Mouse (Mus musculus) ovary, postnatal 14 days (tissue): ENCODE results near the gene Ipo9.
A peak's percentile ranks its signal among the peaks of the same experiment; 100 is the strongest.

Source experiments
- DNase-seq: peaks from one replicate; pipeline ENCODE4 v3.0.0; 2022; ENCODE audit warnings: low spot score

The Ipo9 gene

DNA sequence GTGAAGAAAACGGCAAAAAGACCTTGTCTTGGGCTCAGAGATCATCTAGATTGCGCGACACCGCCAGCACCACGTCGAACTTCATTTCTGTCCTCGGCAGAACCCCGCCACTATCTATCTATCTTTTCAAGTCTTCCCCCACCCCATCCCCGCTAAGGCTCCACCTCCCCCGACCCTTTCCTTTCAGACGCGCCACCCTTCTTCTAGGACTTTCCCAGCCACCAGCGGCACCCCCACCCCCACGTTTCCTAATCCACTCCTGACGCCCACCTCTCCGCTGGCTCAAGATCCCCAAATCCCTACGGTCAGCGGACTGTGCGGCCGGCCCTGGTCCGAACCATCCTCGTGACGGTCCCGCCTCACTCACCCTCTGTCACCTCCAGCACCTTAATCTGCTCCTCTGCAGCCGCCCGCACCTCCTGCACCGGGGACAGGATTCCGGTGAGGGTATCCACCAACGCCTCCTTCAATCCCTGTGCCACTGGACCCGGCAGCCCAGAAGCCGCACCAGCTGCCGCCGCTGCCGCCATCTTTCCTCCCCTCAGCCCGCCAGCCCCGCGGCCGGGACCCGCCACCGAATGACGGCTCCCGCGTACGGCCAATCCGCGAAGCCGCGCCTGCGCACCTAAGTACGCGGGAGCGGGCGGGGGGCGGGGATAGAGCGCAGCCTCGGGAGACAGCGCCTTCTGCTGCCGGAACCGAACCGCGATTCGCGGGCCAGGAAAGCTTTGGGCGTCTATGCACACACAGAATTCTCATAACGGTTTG is at the start of gene Ipo9:
Ipo9 (minus strand) TSS at position 599 of the 768 bp plus-strand sequence.
- peak; percentile 89 for DNase-seq

DNA sequence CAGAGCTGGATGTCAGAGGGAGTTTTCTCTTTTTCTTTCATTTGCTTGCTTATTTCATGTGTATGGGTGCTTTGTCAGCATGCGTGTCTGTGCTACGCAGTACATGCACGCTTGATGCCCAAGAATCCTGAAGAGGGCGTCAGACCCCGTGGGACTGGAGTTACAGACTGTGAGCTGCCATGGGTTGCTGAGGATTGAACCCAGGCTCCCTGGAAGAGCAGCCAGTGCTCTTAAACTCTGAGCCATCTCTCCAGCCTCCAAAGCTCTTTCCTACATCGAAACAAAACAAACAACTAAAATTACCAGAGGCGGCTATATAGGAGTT is 45.2 kb upstream of the Ipo9 start:
- DNase-seq: no peak

DNA sequence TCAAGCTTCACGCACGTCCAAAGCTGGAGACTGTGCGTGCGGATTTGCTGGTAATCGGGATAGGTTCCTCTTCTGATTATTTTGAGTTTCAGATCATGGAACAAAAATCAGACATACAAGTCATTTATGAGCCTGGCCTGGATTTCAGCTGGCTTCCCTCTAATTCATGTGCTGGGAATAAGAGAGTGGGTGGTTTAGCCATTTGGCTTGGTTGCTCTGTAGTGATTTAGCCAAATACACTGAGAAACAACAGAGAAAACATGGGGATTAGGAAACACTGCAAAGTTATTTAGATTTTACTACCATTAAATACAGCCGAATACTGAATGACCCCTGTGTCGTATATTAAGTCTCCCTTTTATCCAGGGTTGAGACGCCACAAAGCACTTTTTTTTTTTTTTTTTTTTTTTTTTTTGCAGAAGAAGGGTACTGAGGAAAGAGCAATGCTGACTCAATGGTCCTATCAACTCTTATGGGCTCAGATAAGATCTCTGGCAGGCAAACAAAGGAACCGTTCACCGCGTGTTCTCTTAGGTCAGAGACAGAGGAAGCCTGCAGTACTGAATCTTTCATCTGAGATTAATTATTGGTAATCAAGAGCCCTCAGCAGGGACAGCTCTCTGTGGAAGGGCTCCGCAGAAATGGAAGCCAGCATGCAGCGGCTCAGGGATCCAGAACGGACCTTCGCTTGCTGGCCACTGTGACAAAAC is 44.7 kb upstream of the Ipo9 start:
- DNase-seq: peak; percentile 34

DNA sequence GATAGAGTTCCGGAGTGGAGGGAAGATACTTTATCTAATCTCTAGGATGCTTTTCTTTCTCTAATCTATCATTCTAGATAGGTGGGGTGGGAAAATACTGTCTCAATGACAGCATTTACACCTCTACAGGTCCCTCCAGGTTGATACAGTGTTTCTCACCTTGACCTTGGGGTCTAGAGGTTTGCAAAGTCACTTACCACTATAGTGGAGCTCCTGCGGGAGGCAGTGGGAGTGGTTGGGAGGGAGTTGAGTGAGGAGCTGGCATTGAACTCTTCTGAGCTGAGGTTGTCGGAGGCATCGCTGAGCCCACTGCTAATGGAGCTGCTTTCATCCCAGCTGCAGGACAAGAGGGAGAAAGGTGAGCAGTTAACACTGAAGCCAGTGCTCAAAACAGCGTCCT is 42.2 kb upstream of the Ipo9 start:
- no peak for DNase-seq

DNA sequence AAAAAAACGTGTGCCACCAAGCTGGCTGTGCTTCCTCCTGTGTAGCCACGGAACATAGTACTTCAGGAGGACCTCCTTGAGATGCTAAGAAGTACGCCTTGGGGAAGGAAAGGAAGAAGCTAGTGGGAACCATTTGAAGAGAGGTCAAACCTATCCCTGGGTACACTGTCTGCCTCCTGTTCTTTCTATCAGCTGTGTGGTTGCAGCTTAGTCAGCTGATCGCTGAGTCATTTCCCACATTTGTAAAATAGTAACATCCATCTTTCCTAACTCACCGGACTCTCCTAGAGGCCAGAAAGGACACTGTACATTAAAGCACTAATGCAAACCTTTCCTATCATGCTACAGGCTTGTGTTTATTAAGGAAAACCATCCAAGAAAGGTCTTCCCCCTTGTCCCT is 41.4 kb upstream of the Ipo9 start:
- DNase-seq: no peak

DNA sequence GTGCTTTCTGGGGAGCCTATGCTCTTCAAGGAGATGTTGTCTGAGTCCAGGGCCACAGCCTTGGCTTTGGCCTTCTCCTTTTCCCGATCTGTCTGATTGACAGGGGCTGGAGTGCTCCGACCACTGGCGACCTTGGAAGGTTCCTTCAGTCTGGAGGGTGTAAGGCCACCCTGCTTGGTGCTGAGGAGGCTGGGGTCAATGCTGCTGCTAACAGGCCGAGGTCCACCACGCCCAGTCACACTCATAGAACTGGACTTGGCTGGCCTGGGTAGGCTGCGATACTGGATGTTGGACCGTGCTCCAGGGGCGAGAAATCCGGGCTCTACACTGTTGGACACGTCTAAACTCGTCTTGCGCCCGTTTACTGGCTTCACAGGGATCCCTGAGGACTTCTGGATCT is 40.2 kb upstream of the Ipo9 start:
- DNase-seq: no peak

DNA sequence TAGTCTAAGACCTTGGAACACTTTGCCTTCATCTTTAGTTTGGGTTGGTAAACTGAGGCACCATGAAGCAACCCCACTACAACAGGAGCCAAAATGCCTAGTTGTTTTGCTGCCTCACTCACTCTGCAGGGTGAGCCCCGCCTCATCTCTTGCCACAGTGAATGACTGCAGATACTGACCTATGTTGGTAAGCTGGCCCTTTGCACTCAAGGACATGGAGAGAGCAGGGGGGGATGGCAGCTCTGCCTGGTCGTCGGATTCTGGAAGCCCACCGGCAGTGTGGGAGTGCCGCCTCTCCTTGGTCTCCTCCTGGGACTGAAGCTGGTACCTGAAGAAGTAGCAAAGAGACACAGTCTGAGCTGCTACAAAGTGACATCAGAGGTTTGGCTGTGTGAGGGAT is 37.2 kb upstream of the Ipo9 start:
- no peak for DNase-seq

DNA sequence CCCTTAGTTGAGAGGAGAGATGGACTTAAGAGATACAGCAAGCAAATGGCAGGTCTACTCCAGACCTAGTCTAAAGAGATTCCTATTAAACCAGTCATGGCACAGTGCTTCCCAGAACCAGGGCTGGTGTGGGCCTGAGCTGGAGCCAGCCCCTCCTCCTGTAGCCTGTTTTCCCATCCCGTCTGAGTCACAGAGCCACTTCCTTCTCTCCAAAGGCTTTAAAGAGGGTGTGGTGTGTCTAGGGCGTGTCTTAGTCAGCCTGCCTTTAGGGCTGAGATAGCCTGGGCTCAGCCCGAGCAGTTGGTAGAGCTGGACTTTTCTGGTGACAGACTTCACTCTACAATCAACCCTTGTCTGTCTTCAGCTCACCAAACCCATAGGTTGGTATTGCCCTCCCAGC is 36.6 kb upstream of the Ipo9 start:
- DNase-seq: no peak

DNA sequence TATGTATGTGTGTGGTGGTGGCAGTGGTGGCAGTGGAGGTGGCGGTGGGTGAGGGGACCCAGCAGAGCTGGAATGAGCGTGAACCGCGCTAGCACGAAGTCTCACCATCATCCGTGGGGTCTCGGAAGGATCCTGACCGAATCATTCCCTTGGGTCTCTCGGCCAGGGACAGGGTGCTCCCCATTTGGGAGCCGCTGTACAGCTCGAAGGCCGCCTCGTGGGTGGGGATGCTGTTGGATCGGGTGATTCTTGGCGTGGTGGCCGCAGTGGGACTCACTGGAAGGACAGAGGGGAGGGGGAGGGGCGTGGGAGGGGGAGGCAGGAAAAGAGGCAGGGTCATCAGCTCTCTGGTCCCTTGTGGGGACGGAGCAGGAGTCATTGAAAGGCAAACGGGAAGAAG is 35.4 kb upstream of the Ipo9 start:
- no peak for DNase-seq

DNA sequence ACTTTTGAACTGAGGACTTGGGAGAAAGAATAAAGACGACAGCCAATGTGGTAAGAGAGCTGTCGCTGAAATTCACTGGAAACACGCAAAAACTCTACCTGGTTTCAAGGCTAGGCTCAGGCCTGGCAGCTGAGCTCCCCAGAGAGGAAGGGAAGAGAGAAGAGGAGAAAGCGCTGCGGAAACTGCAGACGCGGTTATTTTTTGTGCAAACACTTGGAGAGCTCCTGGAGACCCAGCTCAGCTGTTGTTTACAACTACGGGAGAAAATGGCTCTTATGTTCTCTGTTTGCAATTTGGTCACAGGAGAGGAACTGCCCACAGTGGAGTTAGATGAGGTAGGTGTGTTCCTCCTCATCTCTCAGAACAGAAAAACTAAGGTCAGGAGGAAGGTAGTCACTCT is 32.4 kb upstream of the Ipo9 start:
- no peak for DNase-seq

DNA sequence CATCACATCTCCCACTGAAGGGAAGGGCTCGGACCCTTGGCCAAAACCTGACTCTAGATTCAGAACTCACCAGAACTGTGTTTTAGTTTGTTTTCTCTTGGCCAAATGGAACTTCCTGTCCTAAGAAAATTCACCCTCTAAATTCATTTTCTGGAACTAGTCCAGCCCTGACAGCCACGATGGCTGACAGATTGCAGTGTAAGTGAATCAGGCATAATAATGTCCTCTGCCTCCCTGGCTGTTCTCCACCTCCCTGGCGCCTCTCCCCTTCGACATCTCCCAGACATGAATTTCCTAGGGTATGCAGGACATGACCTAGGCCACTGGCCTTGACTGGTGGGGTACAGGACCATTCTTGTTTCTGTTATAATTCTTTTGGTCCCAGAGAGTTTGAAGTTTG is 32.0 kb upstream of the Ipo9 start:
- DNase-seq: no peak

DNA sequence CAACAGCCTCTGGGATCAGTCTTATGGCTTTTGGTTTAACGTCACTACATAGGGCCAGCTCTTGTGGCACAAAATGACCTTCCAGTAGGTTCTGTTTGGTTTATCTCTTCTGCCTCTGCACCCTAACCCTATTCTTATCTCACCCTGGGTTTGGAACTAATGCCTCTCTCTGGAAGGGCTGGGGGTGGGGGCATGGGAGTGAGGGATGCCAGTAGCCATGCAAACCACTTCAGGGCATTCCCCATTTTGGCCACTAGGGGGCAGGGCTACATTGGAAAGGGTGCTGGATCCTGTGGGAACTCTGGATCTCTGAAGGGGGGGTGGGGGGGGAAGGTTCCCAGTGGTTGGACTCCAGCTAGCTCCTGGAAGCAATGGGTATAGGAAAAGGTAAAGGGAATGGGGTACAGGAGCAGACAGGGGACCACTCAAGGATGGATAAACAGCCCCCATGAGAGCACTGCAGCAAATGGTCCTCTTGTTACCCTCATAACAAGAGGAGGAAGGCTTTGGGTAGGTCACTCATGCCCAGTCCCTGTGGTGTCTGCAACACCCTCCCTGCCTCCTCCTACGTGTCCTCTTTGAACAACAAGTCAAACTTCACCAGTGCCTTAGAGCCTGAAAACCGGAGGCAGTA is 30.9 kb upstream of the Ipo9 start:
- DNase-seq: peak; percentile 71

DNA sequence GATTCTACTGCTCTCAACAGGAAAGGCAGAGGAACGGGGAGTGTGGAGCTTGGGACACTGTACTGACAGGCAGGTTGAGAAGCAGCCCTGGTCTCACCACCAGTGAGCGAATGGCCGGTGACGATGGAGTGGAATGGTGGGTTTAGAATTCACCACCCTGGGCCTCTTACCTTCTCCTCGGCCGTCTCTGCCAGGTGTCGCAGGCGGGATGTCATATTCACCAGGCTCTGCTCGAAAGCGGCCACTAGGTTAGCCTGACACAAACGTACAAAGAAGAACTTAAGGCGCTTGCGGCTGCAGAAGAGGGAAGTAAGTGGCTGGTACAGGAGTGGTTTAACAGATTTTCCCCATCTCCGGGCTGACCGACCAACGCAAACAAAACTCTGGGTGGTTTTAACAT is 30.2 kb upstream of the Ipo9 start:
- no peak for DNase-seq

DNA sequence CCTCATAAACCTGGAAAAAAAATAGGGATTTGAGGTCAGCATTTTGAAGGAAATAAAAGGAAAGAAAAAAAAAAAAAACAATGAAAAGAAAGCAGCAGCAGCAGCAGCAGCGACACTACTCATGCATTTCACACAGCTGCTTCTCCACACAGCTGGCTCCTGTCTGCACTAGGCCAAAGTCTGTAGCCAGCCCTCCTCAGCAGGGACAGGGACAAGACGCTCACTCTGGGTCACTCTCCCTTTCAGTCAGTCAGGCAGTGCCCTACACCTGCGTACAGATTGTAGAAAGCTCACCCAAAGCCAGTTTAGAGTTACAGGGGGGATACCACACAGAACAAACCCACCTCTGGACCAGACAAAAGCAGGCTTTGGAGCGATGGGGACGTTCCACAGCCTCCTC is 27.6 kb upstream of the Ipo9 start:
- no peak for DNase-seq

DNA sequence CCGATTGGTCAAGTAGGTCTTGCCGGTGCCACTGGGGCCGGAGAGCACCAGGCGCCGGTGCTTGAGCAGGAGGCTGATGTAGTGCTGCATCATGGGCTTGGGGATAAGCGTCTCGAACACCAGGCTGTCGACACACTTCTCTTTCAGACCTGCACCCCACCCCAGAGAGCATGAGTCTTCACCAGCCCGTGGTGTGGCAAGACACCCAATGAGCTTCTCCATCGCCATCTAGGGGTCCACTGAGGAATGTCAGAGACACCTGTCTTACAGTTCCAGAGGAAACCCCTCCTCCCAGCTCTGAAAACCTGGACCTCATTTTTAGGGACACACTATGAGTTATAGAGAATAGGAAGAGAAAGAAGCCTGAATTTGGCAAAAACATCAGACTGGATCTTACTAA is 22.0 kb upstream of the Ipo9 start:
- DNase-seq: no peak

DNA sequence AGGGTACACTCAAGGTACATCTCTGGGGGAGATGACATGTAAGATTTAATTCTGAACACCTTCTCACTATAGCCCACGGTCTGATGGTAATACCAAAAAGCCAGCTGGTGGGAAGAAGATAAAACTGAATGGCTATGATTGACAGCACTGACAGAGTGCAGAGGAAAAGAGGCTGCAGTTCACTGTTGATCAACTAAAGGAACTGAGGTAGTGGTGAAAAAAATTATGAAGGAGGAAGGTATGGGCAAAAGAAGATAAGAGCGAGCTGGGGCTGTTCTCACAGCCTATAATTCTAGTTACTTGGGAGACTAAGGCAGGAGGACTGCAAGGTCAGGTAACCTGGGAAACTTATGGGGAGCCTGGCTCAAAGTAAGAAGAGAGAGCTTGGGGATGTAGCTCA is 21.1 kb upstream of the Ipo9 start:
- DNase-seq: no peak

DNA sequence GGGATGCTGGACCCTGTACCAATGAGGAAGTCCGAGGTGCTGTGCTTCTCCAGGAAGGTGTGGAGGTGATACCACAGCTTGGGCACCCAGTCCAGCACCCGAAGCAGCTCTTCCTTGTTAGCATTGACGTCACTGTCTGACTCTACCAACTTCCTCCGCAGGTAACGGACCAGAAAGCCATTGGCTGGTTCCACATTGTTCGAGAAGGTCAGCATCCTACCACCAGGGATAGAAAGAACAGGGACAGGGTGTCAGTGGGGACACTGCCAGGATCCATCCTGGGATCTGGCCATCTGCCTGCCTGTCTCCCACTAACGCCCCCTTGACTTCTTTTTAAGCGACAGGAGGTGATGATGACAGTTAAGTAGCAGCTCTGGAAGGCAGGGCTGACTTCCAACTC is 19.6 kb upstream of the Ipo9 start:
- no peak for DNase-seq

DNA sequence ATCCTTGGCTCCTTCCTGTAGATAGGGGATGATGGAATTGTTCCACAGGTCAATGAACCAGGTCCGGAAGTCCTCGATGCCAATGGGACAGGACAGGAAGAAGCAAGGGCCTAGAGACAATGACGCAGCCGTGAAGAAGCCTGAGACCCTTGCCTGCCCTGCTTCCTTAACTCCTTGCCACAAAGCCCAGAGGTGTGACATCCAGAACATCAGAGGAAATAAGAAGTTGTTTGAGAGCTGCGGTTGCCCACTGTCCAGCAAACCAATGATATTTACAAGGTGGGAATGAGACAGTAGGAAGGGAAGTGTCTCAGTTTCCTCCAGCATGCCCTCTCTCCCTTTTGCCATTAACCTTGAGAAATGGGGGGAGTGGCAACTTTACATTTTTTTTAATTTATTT is 18.6 kb upstream of the Ipo9 start:
- no peak for DNase-seq

DNA sequence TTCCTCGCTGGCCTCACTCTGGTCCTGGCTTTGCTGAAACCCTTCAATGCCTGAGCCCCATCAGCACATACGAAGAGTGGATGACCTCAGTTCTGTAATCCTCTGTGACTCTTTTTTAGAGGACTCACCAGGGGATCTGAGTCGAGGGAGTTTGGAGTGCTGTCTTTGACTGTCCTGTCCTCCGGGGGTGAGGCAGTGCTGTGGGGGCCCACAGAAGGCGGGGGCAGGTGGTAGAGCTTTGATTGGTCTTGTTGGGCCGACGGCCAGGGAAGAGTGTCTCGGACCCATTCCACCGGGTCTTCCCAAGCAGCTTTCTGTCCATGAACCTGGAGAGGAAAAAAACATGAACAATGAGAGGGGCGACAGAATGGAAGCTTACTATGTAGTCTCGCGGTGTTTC is 13.2 kb upstream of the Ipo9 start:
- DNase-seq: no peak

DNA sequence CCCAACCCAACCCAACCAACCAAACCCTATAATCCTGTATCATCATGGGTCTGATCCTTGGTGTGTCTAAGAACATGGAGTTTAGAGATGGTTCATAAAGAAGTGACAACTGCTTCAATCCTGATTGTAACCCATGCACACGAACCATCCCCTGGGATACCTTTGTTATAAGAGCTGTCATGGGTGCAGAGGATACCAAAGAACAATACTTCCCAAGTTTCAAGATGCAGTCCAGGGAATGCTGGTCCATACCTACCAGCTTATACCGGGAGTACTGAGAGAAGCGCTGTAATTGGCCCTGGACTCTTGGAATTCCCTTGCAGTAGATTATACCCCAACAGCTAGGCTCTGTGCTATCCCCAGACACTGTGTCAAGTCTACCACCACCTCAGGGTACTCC is 11.6 kb upstream of the Ipo9 start:
- no peak for DNase-seq

DNA sequence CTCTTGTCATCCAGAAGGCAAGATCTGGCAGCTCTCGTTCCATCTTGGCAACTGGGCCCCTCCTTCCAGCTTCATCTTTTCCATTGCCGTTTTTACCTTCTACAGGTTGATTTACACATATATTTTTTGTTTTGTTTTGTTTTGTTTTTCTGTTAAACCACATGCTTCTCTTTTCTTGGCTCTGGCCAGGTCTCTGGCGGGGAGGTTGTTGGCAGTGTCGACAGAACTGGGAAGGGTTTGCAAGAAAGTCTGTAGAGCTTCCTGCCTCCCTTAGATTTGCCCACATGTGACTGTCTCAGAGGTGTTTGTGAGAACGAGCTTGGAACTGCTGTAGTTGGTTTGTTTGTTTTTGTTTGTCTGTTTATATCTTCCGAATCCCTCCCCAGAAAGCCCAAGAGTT is 10.7 kb upstream of the Ipo9 start:
- no peak for DNase-seq

DNA sequence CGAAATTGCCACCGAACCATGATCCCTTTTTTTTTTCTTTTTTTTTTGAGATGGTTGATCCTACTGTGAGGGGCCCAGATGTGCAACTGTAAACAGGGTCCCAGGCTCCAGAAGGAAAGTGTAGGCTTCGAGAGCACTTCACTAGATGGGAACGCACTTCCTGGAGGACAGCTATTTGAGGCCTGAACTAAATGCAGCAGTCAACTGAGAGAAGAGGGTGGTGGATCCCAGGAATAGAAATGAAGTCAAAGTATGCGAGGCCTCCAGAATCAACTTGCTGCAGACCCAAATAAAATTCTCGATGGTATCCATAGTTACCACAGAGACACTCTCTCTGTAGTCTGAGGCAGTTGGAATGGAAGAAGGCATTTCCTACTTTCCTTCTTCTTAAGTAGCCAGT is 8.5 kb upstream of the Ipo9 start:
- DNase-seq: no peak

DNA sequence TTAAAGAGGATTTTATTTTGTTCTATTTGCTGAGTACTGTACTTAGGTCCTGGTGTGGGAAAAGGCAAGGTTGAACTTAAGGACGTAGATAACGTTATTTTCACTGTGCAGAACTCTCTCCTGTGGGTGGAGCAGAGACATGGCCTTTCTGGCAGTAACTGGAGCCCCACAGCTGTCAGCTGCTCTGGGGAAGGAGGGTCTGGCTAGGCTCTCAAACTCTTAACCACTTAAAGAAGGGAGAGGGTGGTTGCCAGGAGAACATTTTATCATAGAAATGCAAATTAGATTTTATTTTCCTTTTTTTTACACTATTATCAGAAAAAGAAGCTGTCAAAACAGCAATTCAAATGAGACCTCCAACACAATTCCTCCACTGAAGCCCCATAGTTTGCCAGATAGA is 5.5 kb upstream of the Ipo9 start:
- DNase-seq: no peak

DNA sequence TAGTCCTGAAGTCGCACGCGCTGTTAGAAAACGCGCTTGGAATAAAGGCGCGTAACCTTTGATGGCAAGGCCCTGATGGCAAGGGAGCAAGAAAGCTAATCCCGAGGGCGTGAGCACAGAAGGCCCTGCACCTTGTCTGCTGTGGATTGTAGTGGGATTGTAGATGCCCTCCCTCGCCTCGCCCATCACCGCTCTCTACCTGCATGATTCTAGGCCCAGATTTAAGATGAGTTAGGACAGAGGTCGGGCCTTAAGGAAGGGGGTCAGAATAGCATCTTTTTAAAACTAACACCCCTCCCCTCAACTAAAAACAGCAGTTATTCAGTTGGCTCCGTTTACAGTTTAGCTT is 344 bp upstream of the Ipo9 start:
- no peak for DNase-seq
